Mouse (Mus musculus) bone marrow macrophage, adult 2 months (primary cell): ENCODE results near the gene Vwf.

Experiments used
- CTCF ChIP-seq: IDR thresholded peaks from 2 replicates; pipeline ENCODE4 v1.5.1; 2012; ENCODE audit warnings: low read depth, mild to moderate bottlenecking, low read length, moderate library complexity
- POLR2A ChIP-seq: IDR thresholded peaks from 2 replicates; pipeline ENCODE4 v1.6.1; 2012; ENCODE audit warnings: mild to moderate bottlenecking, low read depth, low read length, borderline replicate concordance

DNA sequence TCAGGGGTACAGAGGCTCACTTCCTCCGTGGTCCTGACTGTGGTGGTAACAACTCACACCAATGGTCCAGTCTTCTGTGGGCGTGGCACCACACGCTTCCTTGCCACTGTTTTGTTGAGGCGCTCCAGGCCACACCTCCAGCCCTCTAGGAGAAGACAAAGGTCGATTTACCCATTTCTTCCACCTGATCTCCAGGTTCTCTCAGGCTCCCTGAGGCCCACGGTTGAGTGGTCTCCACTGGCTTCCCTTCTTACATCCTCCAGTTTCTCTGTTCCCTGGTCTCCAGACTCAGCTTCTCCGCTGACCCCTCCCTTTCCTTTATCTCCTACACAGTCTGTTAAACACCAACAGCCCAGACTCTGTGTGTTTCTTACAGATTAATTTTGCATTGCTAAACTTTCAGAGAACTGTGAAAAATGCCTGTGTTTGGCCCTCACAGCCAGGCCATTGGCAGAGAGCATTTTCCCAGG is 18.3 kb downstream of the Vwf start:
- TF ChIP-seq CTCF (no peak), POLR2A (no peak)
